Mouse (Mus musculus) urinary bladder, adult 2 months (tissue): ENCODE measurements around the gene Hdhd5. TPM values are rescaled to one million over a fixed set of nuclear protein-coding genes. Genes with fewer than 3 reads are reported as not detected.

Experiments used
- polyA plus RNA-seq: library from polyadenylated mRNA; depleted of rRNA; stranded (reverse); fragments of >200 nt; gene quantifications from 2 replicates; pipeline ENCODE4 v1.2.3, GENCODE M21; 2012; rRNA removed

The Hdhd5 gene
- polyA plus RNA-seq, 1 experiment, result 20.1 TPM

Other genes starting within 250 kb of the Hdhd5 start
- not detected in 2 replicates for gene D330020A13Rik, start 237.0 kb downstream of the Hdhd5 start, polyA plus RNA-seq
- gene B4galnt3, start 236.8 kb downstream of the Hdhd5 start, polyA plus RNA-seq, result 0.40 and 0.45 TPM in 2 replicates
- gene Kdm5a, start 167.2 kb downstream of the Hdhd5 start, polyA plus RNA-seq, result 12.4 and 13.9 TPM in 2 replicates
- gene Ccdc77, start 166.9 kb downstream of the Hdhd5 start, polyA plus RNA-seq, result 9.8 and 10.1 TPM in 2 replicates
- 6.8 and 7.3 TPM in 2 replicates for gene Il17ra, start 68.1 kb downstream of the Hdhd5 start, polyA plus RNA-seq
- 0.01 TPM in 2 replicates for gene Tmem121b, start 37.5 kb downstream of the Hdhd5 start, polyA plus RNA-seq
- 2.7 and 3.3 TPM in 2 replicates for gene Cecr2, start 135.1 kb upstream of the Hdhd5 start, polyA plus RNA-seq
- 0.06 TPM in 1 of 2 replicates, not detected in the other for gene Slc25a18, start 242.3 kb upstream of the Hdhd5 start, polyA plus RNA-seq